Mouse (Mus musculus) heart, adult 11 months (tissue): ENCODE measurements around the gene Lyst.
"Not testable (repeated sequence)": the region's sequence is repeated elsewhere in the genome, so short reads cannot be mapped to it uniquely, and the experiment has no call there.

ENCODE experiments used
- DNase-seq: peaks from one replicate; pipeline ENCODE4 v3.0.0; 2022

The Lyst gene

GRCm38 (mm10) chr13:13637981-13638380 is 47.8 kb downstream of the Lyst start:
- no peak for DNase-seq

- DNase-seq, result no peak
Measured at GRCm38 (mm10) chr13:13638725-13639124, 48.5 kb downstream of the Lyst start.

GRCm38 (mm10) chr13:13647296-13647695 is 57.1 kb downstream of the Lyst start:
- no peak for DNase-seq

GRCm38 (mm10) chr13:13655453-13655852 is 65.3 kb downstream of the Lyst start:
- no peak for DNase-seq

GRCm38 (mm10) chr13:13666103-13666502 is 75.9 kb downstream of the Lyst start:
- not testable (repeated sequence) for DNase-seq

- DNase-seq, result no peak
Measured at GRCm38 (mm10) chr13:13670669-13671068, 80.5 kb downstream of the Lyst start.

- no peak for DNase-seq
Measured at GRCm38 (mm10) chr13:13671585-13672328, 81.6 kb downstream of the Lyst start.

GRCm38 (mm10) chr13:13674669-13675343 is 84.6 kb downstream of the Lyst start:
- no peak for DNase-seq

GRCm38 (mm10) chr13:13677871-13678270 is 87.7 kb downstream of the Lyst start:
- no peak for DNase-seq

- no peak for DNase-seq
Measured at GRCm38 (mm10) chr13:13681642-13682041, 91.4 kb downstream of the Lyst start.

GRCm38 (mm10) chr13:13703476-13703875 is 113.3 kb downstream of the Lyst start:
- no peak for DNase-seq

- DNase-seq, result not testable (repeated sequence)
Measured at GRCm38 (mm10) chr13:13721435-13721834, 131.2 kb downstream of the Lyst start.

GRCm38 (mm10) chr13:13723293-13723692 is 133.1 kb downstream of the Lyst start:
- DNase-seq, result no peak

- DNase-seq, result peak; percentile 33
Measured at GRCm38 (mm10) chr13:13723786-13724185, 133.6 kb downstream of the Lyst start.

- peak; percentile 7 for DNase-seq
Measured at GRCm38 (mm10) chr13:13739232-13739631, 149.0 kb downstream of the Lyst start.

- peak; percentile 55 for DNase-seq
Measured at GRCm38 (mm10) chr13:13745911-13746310, 155.7 kb downstream of the Lyst start.

GRCm38 (mm10) chr13:13775778-13776494 is 185.7 kb downstream of the Lyst start:
- DNase-seq, result peak; percentile 68

- peak; percentile 44 for DNase-seq
Measured at GRCm38 (mm10) chr13:13777052-13777451, 186.9 kb downstream of the Lyst start.

GRCm38 (mm10) chr13:13777696-13778095 is 187.5 kb downstream of the Lyst start:
- peak; percentile 80 for DNase-seq

- DNase-seq, result peak; percentile 54
Measured at GRCm38 (mm10) chr13:13778837-13779458, 188.8 kb downstream of the Lyst start.

GRCm38 (mm10) chr13:13780271-13780670 is 190.1 kb downstream of the Lyst start:
- DNase-seq, result peak; percentile 64

- peak; percentile 79 for DNase-seq
Measured at GRCm38 (mm10) chr13:13781026-13781425, 190.8 kb downstream of the Lyst start.

GRCm38 (mm10) chr13:13783296-13783695 is 193.1 kb downstream of the Lyst start:
- DNase-seq, result peak; percentile 63
